Mouse (Mus musculus) lung, postnatal 25 days (tissue): ENCODE data around the gene Rtbdn.

Source experiments
- DNase-seq: peaks from one replicate; pipeline ENCODE4 v3.0.0; 2022; ENCODE audit warnings: low spot score

The Rtbdn gene

DNA sequence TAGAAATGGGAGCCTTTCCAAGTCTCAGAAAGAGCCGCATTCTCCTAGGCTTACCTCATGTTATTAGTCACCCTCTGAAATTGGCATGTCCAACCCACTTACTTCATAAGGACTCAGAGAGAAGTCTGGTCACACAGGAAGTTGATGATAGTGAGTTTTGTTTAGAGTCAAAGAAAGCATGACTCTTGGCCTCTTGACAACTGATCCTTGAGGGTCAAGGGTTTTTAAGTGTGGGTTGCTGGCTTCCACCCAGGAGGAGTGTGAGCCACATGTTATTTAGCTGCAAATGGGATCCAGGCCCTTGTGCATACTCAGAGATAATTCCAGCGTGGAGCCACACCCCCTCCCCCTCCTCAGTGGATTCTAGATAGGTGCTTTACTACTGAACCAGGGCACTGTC, 25.2 kb upstream of the Rtbdn start:
- peak; percentile 84 for DNase-seq

DNA sequence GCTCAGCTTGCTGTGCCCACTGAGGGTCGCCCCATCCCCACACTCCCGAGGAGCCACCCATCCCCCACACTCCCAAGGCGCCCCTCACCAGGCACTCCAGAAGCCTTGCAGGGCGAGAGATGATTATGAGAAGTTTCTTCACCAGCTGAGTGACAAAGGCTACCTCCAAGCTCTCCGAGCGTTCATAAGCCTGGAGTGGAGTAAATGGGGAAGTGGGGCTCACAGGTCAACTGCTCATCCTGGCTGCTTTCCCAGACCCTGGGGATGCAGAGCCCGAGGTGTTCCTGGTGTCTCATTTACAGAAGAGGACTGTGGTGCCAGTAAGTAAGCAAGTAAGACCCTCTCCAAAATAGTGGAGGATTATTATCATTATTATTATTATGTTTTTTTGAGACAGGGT, 21.2 kb upstream of the Rtbdn start:
- DNase-seq = no peak

DNA sequence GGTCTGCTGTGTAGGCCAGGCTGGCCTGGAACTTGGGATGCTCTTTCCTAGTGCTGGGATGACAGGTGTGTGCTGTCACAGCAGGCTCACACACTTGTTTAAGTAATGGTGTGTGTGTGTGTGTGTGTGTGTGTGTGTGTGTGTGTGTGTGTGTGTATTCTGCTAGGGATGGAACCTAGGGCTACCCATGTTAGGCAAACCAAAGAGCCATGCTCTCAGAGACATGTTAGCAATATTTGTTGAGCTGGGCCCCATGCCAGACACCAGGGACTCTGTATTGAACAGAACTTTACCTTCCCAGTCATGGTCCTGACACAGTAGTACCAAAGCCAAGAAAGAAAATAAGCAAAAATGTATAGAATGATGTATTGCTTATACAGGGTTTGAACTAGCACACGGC, 19.3 kb upstream of the Rtbdn start:
- no peak for DNase-seq

DNA sequence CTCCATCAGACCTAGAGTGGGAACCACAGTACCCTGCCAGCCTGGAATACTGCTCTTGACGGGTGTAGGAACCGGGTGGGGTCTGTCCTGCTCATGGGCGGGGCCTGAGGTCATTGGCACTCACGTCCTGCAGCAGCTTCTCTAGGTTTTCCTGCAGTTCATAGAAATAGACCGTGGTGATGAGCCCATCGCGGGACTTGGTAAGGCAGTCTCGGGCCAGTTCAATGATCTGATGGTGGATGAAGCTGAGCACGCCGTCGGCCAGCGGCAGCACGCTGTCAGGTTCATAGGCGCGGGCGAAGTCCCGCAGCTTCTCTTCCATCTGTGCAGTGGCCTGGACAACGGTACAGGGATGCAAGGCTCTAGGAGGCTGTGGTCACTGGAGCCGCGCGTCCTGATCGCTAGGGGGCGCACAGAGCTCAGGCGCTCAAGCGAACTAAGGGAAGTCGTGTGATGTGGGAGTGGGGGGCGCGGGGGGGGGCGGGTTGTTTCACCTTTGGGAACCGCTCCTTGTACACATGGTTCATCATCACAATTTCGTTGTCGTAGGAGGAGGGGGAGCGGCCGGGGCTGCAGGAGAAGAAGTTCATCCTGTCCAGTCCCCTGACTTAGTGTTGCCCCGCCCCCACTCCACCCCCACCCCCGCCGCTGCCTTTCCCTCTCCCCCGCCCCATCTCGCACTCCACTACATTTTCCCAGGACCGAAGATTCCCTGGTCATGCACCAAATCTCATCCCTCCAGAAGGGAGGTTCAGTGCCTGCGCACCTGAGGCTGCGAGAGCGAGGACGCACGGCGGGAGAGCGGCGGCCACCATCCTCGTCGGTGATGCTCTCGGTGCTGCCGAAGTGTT, 18.1 kb upstream of the Rtbdn start:
- DNase-seq = peak; percentile 56

DNA sequence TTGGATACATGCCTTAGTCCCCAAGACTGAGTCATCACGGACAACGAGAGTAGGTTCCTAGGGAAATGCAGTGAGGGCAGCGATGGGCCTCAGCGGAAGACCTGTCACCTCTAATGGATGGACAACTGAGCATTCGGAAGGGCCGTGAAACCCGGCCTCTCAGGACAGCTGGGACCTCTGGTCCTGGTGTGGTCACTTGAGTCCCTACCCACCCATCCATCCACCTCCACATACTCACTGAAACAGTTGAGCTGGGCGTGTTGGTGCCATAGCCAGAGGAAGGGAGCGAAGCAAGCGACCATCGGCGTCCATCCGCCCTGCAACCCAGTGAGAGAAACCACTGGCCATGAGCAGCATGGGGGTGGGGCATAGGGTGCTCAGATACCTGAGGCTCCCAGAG, 16.2 kb upstream of the Rtbdn start:
- DNase-seq = no peak

DNA sequence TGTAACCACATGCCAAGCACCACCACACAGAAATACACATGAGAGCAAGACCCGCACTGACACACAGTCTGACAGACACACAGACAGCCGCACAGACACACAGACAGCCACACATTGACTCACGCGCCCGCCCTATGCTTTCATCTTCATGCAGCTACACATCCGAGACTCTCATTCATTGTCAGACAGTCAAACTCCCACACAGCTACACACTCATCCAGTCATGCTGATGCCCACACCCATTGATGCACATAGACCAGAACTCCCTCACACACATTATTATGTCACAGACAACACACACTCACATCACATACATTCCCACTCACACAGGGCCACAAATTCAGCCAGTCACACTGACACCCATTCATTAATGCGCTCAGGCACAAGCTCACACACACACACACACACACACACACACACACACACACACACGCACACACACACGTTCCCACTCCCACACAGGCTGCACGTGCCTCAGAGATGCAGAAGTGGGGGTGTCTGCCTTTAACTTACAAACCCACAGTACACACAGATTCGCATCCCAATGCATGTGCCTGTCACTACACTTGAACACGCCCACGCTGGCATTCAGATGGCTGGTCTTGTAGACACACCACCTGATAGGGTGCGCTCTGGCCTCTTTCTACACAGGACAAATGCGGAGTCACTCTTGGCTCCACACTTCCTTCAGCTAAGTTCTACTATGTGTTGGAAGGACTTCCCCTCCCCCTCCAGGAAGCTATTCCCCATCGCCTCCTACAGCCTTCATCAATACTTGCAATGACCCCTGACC, 12.8 kb upstream of the Rtbdn start:
- DNase-seq = no peak

DNA sequence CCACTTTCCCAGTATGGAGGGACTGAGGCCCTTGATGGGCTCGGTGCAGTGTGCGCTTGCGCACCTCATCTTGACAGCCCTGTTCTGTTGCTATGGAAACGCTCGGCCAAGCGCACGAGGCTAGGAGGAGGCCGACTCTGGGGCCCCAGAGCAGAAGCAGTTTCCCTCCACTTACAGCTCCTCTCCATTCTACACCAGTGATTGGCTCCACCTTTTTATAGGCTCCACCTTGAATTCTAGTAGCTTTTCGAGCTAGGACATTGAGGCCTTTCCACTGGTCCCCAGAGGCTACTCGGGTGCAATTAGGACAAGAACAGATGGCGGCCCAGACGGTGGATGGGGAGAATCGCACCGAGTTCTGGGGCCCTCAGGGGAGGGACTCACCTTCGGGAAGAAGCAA, 11.9 kb upstream of the Rtbdn start:
- no peak for DNase-seq

DNA sequence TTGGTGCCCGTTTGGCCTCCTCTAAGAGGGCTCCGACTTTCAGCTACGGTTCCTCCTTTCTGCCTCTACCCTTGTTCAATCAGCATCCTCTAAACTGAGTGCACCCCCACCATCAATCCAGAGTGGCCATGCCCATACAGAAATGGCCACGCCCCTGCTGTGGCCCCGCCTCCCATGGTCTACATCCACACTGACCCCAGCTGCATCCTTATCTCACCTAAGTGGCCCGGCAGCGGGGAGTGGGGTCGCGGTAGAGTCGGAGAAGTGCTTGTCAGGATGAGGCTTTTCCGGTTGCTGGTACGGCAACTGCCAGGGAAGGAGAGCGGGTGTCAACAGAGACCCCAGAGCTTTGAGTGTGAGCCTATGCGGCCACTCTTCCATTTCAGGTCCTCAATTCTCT, 11.3 kb upstream of the Rtbdn start:
- no peak for DNase-seq

DNA sequence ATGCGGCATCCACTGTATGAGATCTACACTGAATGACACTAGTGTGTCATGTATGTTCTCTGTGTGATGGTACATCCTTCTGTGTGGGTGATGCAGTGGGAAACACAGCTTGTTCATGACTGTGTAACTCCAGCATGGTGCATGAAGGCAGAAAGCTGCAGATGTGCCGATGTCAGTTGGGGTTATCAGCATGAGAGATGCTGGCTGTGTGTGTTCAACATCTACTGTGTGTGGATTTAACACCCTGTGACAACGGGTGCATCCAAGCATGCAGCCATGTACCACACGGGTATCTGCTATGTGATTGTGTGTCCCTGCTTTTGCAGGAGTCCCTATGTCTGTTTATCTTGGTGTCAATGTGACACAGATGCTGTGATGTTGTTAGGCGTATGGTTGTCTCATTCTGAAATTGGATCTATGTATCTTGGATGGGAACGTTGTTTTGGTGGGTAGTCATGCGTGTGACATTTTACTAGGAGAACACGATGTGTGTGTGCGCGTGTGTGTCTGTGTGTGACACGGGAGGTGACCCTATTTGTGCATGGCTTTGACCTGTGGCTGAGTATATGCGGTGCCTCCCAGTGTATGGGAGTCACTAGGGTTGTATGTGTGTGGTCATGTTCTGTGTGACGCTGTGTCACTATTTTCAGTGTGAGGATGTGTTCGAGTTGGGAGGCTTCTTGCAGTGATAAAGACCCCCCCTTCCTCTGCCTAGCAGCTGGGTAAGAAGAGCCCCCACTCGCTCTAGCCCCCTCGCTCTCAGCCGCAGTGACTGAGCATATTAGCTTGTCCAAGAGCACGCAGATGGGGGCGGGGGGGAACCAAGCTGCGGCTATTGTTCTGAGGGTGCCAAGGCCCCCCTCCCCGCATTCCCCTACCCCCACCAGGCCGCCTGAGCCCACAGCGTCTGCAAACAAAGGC, 10.5 kb upstream of the Rtbdn start:
- no peak for DNase-seq

DNA sequence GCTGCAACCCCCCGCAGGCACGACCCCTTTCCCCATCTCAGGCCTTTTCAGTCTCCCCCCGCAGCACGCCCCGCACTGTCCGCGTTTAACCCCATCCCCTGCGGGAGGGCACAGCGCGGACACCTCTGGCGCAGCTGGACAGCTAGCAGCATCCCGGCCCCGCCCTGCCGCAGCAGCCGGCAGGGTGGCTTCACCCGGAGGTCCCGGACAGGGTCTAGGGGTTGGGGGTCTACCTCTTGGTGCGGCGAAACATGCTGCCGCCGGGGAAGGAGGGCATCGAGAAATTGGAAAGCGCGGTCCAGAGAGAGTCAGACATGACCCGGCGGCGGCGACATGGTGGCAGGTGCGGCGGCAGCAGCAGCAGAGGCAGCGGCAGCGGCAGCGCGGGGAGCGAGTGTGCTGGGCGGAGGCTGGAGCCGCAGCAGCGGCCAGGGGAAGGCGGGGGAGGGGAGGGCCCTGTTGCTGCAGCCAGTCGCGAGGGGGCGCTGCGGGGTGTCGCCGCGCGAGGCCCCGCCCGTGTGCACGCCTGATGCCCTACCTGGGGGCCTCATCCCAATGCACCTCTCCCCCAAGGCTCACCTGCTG, 9.7 kb upstream of the Rtbdn start, which contains the start of gene Mast1:
Gene Mast1, minus strand, starts transcription at position 398 of the 585 bp plus-strand sequence.
- no peak for DNase-seq

DNA sequence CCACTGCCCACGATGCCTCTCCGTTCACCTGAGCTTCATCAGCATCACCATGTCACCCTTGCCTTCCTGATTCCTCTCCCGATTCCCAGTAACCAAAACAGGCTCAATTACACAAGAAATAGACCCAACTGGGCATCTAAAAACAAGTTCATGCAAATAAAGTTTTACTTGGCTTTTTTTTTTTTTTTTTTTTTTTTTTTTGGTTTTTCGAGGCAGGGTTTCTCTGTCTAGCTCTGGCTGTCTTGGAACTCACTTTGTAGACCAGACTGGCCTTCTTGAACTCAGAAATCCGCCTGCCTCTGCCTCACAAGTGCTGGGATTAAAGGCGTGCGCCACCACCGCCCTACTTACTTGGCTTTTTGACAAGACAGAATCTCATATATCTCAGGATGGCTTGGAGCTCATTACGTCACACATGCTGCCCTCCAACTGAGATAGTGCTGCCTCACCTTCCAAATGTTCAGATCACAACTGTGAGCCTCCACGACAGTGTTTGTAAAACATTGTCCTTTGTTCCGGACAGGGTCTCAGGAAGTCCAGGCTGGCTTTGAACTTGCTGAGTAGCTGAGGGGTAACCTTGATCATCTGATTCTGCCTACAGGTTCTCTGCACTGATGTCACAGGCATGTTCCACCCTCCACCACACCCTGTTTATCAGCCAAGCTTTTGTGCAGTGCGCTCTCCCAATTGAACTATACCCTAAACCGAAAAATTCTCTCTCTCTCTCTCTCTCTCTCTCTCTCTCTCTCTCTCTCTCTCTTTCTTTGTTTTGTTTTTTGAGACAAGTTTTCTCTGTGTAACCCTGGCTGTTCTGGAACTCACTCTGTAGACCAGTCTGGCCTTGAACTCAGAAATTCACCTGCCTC, 8.9 kb upstream of the Rtbdn start:
- no peak for DNase-seq

DNA sequence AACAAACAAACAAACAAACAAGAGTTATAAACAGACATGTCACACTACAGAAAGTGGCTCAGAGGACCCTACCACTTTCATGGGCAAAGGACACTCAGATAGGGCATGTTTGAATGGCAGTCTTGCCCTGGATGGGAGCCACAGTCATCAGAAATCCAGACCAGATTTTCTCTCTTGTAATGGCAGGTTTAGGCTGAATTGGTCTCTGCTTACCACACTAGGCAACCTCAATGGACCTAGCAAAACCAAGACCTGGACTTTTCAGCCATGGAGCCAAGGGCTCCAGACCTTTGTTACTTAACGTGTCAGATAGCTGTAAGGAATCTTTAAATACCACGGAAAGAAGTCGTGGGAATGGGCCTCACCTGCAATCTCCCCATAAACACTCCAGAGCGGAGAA, 3.1 kb upstream of the Rtbdn start:
- no peak for DNase-seq

DNA sequence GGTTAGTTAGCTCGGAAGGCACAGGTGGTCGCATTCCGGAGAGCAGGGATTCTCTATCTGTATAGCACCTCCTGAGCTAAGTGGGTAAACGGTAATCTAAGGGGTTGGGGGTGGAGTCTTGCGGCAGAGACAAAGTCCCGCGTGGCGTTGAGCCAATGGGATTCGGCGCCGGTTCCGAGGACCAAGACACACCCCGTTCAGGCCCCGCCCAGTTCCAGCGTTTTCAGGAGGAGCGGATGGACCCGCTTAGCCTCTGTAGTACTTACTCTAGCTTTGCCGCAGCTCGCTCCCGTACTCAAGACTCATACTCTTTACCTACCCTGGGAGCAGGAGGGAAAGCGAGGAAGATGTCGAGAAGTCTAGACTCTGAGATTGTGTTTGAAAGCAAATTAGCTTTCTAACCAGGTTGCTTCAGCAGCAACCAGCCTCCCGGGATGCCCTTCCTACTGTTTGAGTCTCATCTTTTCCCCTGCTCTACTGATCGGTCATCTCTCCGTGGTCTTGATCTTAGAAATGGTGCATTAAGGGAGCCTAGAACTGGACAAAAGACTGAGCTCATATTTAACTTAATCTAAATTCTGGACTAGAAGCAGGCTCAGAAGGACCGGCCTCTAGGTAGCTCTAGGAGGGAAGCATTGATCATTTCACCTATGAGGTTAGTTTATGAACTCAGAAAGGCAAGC, 2.2 kb upstream of the Rtbdn start:
- no peak for DNase-seq

DNA sequence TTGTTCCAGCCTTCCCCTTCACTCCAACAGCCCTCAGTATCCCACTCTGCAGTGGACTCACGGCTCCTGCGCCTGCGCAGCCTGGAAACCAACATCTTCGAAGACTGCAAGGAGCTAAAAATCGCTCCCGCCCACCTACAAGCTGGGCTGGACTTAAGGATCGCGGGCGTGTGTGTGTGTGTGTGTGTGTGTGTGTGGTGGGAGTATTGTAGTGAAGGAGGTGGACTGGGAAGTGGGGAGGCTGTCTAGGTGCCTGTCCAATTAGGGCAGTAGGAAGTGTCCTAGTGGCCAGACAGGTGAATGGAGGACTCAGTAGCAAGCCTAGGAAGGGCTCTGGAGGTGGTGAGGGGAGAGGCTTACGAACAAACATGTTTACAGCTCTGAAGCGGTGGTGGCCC, 1.6 kb upstream of the Rtbdn start:
- DNase-seq = no peak

DNA sequence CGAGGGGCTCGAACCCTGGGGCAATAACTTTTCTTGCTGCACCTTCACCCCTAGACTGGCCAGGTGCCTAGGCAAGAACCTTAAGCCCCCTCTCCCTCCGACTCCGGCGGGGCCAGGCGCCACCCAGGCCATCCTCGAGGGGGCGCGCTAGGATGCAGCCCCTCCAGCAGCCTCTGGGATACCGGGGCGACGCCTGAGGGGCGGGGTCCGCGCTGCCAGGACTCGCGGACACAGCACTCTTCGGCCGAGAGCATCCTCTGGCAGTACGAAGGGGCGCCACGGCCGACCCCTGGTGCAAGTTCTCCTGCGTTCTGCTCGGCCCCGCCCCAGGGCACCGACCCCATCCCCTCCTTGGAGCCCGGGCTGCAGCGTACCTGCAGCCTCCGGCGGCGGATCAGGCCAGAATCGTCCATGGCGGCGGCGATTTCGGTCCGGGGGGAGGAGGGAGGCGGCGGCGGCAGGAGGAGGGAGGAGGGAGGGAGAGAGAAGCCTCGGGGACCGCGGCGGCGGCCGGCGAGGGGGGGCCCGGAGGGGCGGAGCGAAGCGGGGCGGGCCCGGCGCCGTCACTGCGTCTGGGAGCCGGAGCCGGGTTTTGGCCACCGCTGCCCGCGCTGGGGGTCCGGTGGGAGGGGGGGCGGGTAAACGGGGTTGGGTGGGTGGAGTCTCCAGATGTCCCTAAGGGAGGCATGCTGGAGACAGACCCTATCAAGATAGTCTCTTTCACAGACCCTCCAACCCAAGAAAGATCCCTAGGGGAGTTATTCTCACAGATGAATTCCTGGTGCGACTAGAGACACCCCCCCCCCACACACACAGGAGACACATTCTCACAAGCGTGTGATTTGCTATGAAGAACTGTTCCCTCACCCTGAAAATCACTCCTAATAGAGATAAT, 911 bp upstream of the Rtbdn start:
- DNase-seq = no peak

DNA sequence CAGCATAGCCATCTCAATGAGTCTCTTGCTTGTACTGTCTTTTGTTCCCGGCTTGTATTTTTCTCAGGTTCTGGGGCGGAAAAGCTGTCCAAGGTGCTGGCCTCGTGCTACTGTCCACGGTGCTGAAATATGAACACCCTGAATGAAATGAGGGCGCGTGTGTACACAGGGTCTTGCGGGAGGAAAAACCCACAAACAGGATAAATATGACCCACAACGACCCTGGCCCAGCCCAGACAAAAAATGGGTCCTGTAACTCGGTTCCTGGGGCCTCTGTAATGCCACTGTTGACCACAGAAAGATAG, 402 bp downstream of the Rtbdn start:
- no peak for DNase-seq

DNA sequence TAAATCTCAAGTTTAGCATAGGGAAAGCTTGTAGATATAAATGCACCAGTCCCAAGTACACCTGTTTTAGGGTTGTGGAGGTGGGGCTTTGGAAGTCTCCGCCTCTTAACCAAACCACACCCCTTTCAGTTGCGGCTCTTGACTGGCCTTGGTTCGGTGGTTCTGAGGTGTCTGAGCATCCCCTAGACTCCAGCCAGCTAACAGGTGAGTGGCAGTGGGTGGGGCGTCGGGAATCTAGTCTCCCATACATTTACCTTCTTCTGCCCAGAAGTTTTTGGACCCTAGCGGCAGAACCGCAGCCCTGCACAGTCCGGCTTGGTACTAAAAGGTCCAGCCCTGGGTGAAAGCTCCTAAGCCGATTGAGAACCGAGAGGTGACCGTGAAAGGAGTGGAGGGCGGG, 3.0 kb downstream of the Rtbdn start:
- DNase-seq = no peak

DNA sequence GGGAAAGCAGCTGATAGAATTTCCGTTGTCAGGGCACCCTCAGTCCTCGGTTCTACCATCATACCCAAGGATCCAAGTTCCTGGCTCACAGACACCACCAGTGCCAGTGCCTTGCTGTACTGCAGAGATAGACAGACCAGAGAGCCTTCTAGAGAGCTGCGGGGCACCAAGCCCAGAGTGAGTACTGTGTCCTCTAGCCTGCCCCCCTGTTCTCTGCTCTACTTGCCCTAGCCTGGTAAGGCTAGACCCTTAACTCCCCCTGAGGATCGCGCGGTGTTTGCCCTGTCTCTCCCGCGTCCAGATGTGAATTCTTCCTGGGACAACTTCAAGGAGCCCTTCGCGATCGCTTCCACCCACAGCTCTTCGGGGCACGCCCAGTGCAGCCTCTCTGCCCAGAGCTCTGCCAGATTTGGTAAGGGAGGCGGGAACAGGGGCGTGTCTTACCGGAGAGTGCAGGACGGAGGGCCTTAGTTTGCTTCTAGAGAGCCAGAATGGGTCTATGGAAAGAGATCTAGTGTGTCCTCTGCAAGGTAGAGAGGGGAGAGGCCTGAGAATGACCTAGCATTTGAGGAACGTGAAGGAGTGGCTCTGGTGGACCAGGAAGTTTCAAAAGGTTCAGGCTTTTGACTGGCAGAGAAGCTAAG, 5.9 kb downstream of the Rtbdn start:
- peak; percentile 72 for DNase-seq

DNA sequence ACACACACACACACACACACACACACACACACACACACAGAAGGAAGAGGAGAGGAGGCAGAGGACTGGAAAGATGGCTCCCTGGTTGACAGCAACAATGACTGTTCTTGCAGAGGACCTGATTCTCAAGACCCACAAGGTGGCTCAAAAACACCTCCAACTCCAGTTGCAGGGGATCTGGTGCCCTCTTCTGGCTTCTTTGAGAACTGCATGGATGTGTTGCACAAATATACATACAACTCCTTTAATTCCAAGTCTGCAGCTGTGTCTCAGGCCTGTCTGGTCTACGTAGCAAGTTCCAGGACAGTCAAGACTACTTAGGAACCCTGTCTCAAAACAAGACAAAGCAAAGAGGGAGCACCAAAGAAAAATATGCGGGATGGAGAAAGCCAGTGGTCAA, 10.0 kb downstream of the Rtbdn start:
- peak; percentile 71 for DNase-seq
